9 mouse cellular contexts compared by ENCODE assay signal in the genomic region with DNA sequence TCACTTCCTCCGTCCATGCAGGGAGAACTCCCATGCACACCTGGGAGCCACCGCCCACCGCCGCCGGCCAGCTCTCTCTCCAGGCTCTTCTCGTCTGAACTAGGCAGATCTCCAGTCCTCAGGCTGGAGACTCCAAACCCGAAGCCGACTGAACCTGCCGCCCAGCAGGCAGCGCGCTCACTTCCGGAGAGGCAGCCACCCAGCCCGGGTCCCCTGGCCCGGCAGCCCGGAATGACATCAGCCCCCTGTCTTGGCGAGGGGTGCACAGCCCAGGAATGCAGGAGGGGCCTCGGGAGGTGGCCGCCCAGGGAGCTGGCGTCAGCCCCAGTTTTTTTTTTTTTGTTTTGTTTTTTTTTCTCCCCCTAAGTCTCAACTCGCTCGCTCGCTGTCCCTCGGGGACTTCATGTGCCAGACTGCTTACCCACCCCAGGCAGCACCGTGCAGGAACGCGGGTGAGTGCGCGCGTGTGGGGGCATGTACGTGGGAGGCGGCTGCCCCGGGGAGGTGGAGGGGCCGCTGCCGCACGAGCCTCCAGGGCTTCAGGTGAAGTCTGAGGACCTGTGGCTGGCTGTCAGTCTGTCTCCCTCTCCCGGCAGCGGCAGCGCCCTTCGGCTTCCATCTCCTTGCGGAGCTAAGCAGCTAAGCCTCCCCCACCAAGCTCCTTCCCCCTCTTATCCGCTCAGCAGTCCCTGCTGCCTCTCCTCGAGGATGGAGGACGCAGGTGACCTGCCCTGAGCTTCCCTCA. TPM values are rescaled to one million over a fixed set of nuclear protein-coding genes. Genes with fewer than 3 reads are reported as not detected.
DNase-seq lines count a peak whose midpoint lies in the region; ATAC-seq and TF ChIP-seq lines count a peak whose summit lies in the region.
"Had no signal": no experiment of that assay in that cellular context is flagged by ENCODE, and none has a peak within 500 bp of the region (broad histone marks: within the 10 kb centered on the region; RNA-seq: fewer than 3 reads in every experiment).

No protein-coding gene starts in this region.

- H3K4me3 ChIP-seq in erythroblast, embryonic 14.5 days (replicated peaks), result peak overlapping the region; percentile 55
- peak overlapping the region; percentile 70 for H3K4me3 ChIP-seq in heart, adult 2 months
- peak overlapping the region; percentile 58 for H3K4me3 ChIP-seq in liver, postnatal 0 days (ENCODE audit: low read depth, low read length)
- H3K4me3 ChIP-seq in neural tube, embryonic 11.5 days (ENCODE audit: low read depth, low read length), result peak overlapping the region; percentile 35

- intact Hi-C loops in heart, adult 2 months (cut with DNase I), result loop anchor here (2.0 kb wide), 2 partner anchors 16 to 30 kb away; no protein-coding TSS in a partner anchor

- peaks cover 28% of the 10 kb centered on the region for H3K27me3 ChIP-seq in erythroblast, embryonic 14.5 days (ENCODE audit: control insufficient read depth)
- no peaks in the 10 kb centered on the region for H3K27me3 ChIP-seq in heart, adult 2 months (ENCODE audit: control insufficient read depth, insufficient read depth, low read length)
- H3K27me3 ChIP-seq in liver, postnatal 0 days (ENCODE audit: insufficient read depth, low read length), result 0 out of 2 replicates have a peak, but pooled peaks cover 4% of the 10 kb centered on the region
- peaks cover 25% of the 10 kb centered on the region for H3K27me3 ChIP-seq in neural tube, embryonic 11.5 days (ENCODE audit: control insufficient read depth, insufficient read depth, low read length)
- H3K27me3 ChIP-seq: CH12.LX had no signal

- H3K4me1 ChIP-seq in erythroblast, embryonic 14.5 days (ENCODE audit: control insufficient read depth), result peaks cover 22% of the 10 kb centered on the region
- peaks cover 25% of the 10 kb centered on the region for H3K4me1 ChIP-seq in heart, adult 2 months (ENCODE audit: control insufficient read depth, insufficient read depth, low read length)
- H3K4me1 ChIP-seq in liver, postnatal 0 days (ENCODE audit: insufficient read depth), result peaks cover 17% of the 10 kb centered on the region
- peaks cover 16% of the 10 kb centered on the region for H3K4me1 ChIP-seq in neural tube, embryonic 11.5 days (ENCODE audit: control insufficient read depth, insufficient read depth, low read length)

- TF ChIP-seq CTCF in heart, adult 2 months (IDR thresholded peaks at IDR 0.05), result peak; percentile 66
- peak; percentile 46 for TF ChIP-seq CTCF in liver, postnatal 0 days (IDR thresholded peaks at IDR 0.05; ENCODE audit: low read depth)

- no peak for ATAC-seq in erythroblast, adult 5-6 weeks (replicated peaks; ENCODE audit: low FRiP score, poor library complexity, severe bottlenecking)
- peak; percentile 64 for ATAC-seq in liver, postnatal 0 days
- no peak for ATAC-seq in neural tube, embryonic 11.5 days (ENCODE audit: insufficient read depth, low FRiP score, low TSS enrichment)

- H3K36me3 ChIP-seq in erythroblast, embryonic 14.5 days (ENCODE audit: control insufficient read depth), result no peaks in the 10 kb centered on the region
- H3K36me3 ChIP-seq in heart, adult 2 months (ENCODE audit: control insufficient read depth, insufficient read depth, low read length), result no peaks in the 10 kb centered on the region
- H3K36me3 ChIP-seq in liver, postnatal 0 days (replicated peaks; ENCODE audit: insufficient read depth, low read length), result no peaks in the 10 kb centered on the region
- H3K36me3 ChIP-seq in neural tube, embryonic 11.5 days (ENCODE audit: control insufficient read depth, insufficient read depth, low read length), result no peaks in the 10 kb centered on the region

- no peaks in the 10 kb centered on the region for H3K79me2 ChIP-seq in heart, adult 2 months (replicated peaks; ENCODE audit: control insufficient read depth, insufficient read depth, low read length)

- no peak for TF ChIP-seq EP300 in heart, adult 2 months (IDR thresholded peaks at IDR 0.05; ENCODE audit: insufficient read depth, low read depth, low read length)
- no peak for TF ChIP-seq EP300 in liver, postnatal 0 days (IDR thresholded peaks at IDR 0.05; ENCODE audit: low read depth)

- peaks cover 4% of the 10 kb centered on the region for H3K9me3 ChIP-seq in erythroblast, embryonic 14.5 days (ENCODE audit: control insufficient read depth, low read length)
- H3K9me3 ChIP-seq in liver, postnatal 0 days (ENCODE audit: low read length), result no peaks in the 10 kb centered on the region
- no peaks in the 10 kb centered on the region for H3K9me3 ChIP-seq in neural tube, embryonic 11.5 days (ENCODE audit: control insufficient read depth, low read length)

- WGBS in heart, adult 2 months, result under 1% methylated on average over 43 of the region's 43 CpGs
- WGBS in liver, postnatal 0 days (ENCODE audit: insufficient replicate concordance), result 1% methylated on average over 42 of the region's 43 CpGs
- under 1% methylated on average over 40 of the region's 43 CpGs for WGBS in neural tube, embryonic 11.5 days

- peak; percentile 53 for DNase-seq in embryo, embryonic 10 days (ENCODE audit: low spot score)
- DNase-seq in heart, adult 2 months, result peak; percentile 81 to 86
- peak; percentile 42 for DNase-seq in kidney, adult 11 months
- peak; percentile 65 for DNase-seq in liver, postnatal 0 days
- peak; percentile 52 for DNase-seq in neural tube, embryonic 11.5 days (ENCODE audit: low spot score)
- peak; percentile 30 for DNase-seq in thymus, postnatal 25 days

- H3K27ac ChIP-seq in heart, adult 2 months, result peak overlapping the region; percentile 95
- peak overlapping the region; percentile 93 for H3K27ac ChIP-seq in liver, postnatal 0 days (ENCODE audit: low read depth)
- no peak overlapping the region for H3K27ac ChIP-seq in neural tube, embryonic 11.5 days (ENCODE audit: low read depth, low read length)

- H3K4me2 ChIP-seq in liver, postnatal 0 days (ENCODE audit: low read depth, low read length), result peak overlapping the region; percentile 66
- peak overlapping the region; percentile 84 for H3K4me2 ChIP-seq in neural tube, embryonic 11.5 days (ENCODE audit: low read depth)

- TF ChIP-seq POLR2A in heart, adult 2 months (IDR thresholded peaks at IDR 0.05; ENCODE audit: insufficient read depth, low read depth, low read length), result peak; percentile 48

- H3K9ac ChIP-seq in heart, adult 2 months (ENCODE audit: low read depth, low read length), result peak overlapping the region; percentile 85
- peak overlapping the region; percentile 80 for H3K9ac ChIP-seq in liver, postnatal 0 days (replicated peaks)
- peak overlapping the region; percentile 62 for H3K9ac ChIP-seq in neural tube, embryonic 11.5 days (ENCODE audit: low read length)

RNA-seq across cellular contexts. Expression of gene Crybb3, which starts 57.1 kb away (rescaled TPM):
- polyA plus RNA-seq in erythroblast, embryonic 14.5 days (2012), result not detected in 2 replicates
- not detected in 2 replicates for total RNA-seq in erythroblast, adult 5-6 weeks (2015; ENCODE audit: low replicate concordance)
- total RNA-seq in erythroblast, adult 5-6 weeks (2017; ENCODE audit: low replicate concordance), result not detected in 2 replicates
- 1 to 10 TPM in 1 of 2 experiments, under 1 TPM in 1; 0.68 to 1.5 TPM for total RNA-seq in heart, adult 2 months (2021)
- 2.6 and 4.2 TPM in 2 replicates for polyA plus RNA-seq in heart, adult 2 months (2012; rRNA removed)
- polyA plus RNA-seq in liver, postnatal 0 days (2015; fragmentation: Nextera tagmentation; extraction: Ambion mirVana), result 0.15 TPM in 1 of 2 replicates, not detected in the other
- not detected in 2 replicates for polyA plus RNA-seq in neural tube, embryonic 11.5 days (2014; fragmentation: Nextera tagmentation; extraction: Ambion mirVana)
- total RNA-seq: CH12.LX had no signal

Comparison
In these comparisons a context has a peak if more than half of its experiments do, and no peak if none do; other contexts are left out.
1. DNase-seq: peak in every context shown above with its lines; median percentile 84 in heart, adult 2 months; 65 in liver, postnatal 0 days; 53 in embryo, embryonic 10 days; 52 in neural tube, embryonic 11.5 days; 42 in kidney, adult 11 months; 30 in thymus, postnatal 25 days.